Mouse (Mus musculus) thymus, postnatal 25 days (tissue): Measurements from ENCODE around the gene Erf.

Experiments used
- DNase-seq: peaks from one replicate; pipeline ENCODE4 v3.0.0; 2022

Erf gene

DNA sequence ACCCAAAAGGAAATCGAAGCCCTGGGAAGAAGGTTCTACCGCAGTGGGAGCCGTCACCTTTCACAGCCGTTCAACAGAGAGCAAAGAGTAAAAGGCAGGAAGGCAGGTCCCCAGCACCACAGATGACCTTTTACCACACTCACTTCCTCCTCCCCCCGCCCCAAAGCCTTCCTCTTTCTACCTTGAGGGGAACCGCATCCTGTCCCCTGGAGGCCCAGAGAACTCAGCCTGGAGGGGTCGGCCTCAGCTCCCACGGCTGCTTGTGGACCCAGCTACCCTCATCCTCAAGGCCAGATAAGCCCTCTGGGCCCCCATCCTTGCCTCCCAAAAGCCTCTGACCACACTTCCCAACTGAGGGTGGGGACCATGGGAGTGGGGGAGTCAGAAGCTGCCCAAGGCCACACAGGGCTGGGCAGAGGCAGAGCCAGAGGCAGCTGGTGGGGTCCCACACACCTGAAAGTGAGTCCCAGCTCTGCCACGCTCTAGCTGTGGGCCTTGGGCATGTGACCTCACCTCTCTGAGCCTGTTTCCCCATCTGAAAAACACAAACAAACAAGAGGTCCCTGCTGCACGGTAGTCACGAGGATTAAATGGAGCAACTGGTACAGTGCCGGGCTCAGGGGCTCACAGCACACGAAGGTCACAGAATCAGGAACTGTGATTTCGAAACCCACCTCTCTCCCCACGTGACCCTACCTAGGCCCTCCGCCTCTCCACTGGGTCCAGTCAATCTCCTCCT is 45.0 kb downstream of the Erf start:
- peak; percentile 81 for DNase-seq

DNA sequence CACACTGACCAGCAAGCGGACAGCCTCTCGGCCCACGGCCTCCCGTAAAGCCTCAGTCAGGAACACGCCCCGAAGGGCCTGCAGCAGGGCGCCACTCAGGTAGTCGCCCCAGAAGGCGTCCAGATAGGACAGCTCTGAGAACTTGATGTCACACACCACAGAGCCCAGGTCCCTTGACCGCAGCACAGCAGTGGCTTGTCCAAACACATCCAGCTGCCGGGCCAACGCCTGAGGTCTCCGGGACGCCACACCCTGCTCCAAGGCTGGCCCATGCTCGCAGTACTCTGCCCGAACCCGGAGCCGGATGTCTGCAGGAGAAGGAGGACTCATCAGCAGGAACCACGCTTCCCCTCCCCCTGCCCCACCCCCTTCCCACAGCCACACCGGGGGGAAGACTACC is 46.9 kb downstream of the Erf start:
- no peak for DNase-seq

DNA sequence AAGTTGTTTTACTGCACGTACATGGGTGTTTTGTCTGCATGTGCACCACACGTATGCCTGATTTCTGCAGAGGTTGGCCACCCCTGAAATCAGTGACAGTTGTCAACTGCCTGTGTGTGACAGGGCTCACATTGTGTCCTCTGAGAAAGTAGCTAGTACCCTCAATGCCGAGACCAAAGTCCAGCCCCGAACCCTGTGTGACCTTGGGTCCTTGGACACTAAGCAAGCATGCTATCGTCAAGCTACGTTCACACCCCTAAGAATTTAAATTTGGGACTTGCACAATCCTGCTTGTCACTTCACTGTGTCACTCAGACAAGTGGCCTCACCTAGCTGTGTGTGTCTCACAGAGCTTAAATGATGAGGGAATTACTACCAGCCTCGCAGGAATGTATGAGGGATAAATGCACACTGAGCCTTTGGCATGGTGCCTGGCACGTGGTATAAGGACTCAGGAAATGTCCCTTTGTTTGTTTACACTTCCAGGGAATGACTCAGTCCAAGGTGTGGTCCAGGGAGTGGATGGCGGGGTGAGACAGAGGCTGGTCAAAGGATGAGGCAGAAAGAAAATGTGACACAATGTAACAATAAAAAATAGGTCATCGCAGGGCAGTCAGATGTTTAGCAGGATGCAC is 53.1 kb downstream of the Erf start:
- no peak for DNase-seq

DNA sequence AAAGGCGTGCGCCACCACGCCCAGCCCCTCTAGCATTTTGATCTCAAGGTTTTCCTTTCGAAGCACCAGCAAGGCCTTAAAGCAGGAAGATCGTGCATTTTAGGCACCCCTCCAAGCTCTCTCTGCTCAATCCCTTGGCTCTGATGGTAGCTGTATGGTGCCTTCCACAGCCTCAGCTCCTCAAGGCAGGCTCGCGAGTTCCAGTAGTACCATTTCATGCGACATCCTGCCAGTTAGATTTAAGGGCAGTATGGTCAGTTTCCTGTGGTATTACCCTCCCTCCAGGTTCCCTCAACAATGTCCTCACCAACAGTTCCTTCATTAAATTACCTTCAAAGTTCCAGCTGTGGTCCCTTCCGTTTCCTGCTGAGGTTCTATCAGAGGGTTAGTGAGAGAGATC is 54.5 kb downstream of the Erf start:
- DNase-seq: no peak

DNA sequence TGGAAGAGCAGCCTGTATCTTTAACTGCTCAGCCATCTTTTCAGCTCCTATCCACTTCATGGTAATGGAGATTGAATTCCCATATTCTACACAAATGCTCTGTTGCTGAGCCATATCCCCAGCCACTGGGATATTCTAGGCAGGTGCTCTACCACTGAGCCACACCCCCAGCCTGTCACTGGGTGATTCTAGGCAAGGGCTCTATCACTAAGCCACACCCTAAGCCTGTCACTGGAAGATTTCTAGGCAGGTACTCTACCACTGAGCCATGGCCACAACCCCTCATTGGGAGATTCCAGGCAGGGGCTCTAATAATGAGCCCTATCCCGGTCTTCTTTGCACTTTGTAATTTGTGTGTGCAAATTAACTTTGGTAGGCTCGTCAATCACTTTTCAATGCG is 55.4 kb downstream of the Erf start:
- no peak for DNase-seq
